Mouse (Mus musculus) liver, embryonic 11.5 days (tissue): ENCODE data around the gene Mepce. TPM values are rescaled to one million over a fixed set of nuclear protein-coding genes. Genes with fewer than 3 reads are reported as not detected.
"Not testable (repeated sequence)": the region's sequence is repeated elsewhere in the genome, so short reads cannot be mapped to it uniquely, and the experiment has no call there.

Experiments used
- ATAC-seq: fragments of 200-750 bp; cut with Nextera tagmentation; replicated peaks from 2 replicates; pipeline ENCODE4 v1.8.0; 2017; ENCODE audit warnings: moderate number of reproducible peaks, mild to moderate bottlenecking, moderate TSS enrichment, moderate library complexity; ENCODE audit not compliant: low FRiP score
- DNase-seq: peaks from one replicate; pipeline ENCODE4 v3.0.0-alpha.2; 2017; ENCODE audit warnings: low spot score
- H3K27ac ChIP-seq: fragments of 300-500 bp; sonication (generic); 2 replicates; pipeline ENCODE4 v1.5.1; 2014; ENCODE audit warnings: mild to moderate bottlenecking, low read depth, low read length, control low read depth
- H3K27me3 ChIP-seq: fragments of 300-500 bp; sonication (generic); replicated peaks from 2 replicates; pipeline ENCODE4 v1.6.1; 2014; ENCODE audit warnings: low read length, mixed read lengths; ENCODE audit not compliant: control insufficient read depth, insufficient read depth
- H3K36me3 ChIP-seq: fragments of 300-500 bp; sonication (generic); 2 replicates; pipeline ENCODE4 v1.6.1; 2014; ENCODE audit warnings: mild to moderate bottlenecking, low read length, moderate library complexity, mixed read lengths; ENCODE audit not compliant: control insufficient read depth, insufficient read depth
- H3K4me1 ChIP-seq: fragments of 300-500 bp; sonication (generic); replicated peaks from 2 replicates; pipeline ENCODE4 v1.6.1; 2014; ENCODE audit warnings: low read length, mixed read lengths; ENCODE audit not compliant: control insufficient read depth, insufficient read depth
- H3K4me2 ChIP-seq: fragments of 300-500 bp; sonication (generic); 2 replicates; pipeline ENCODE4 v1.6.1; 2014; ENCODE audit warnings: mild to moderate bottlenecking, control low read depth, moderate library complexity
- H3K4me3 ChIP-seq: fragments of 300-500 bp; sonication (generic); 2 replicates; pipeline ENCODE4 v1.5.1; 2014; ENCODE audit warnings: low read depth, low read length, control low read depth
- H3K9ac ChIP-seq: fragments of 300-500 bp; sonication (generic); 2 replicates; pipeline ENCODE4 v1.6.1; 2014; ENCODE audit warnings: low read depth, low read length, control low read depth
- H3K9me3 ChIP-seq: fragments of 300-500 bp; sonication (generic); 2 replicates; pipeline ENCODE4 v1.6.1; 2016; ENCODE audit warnings: low read length, inconsistent platforms, mixed read lengths; ENCODE audit not compliant: control insufficient read depth
- WGBS: fragments of 180-500 bp; shearing (Covaris S2); extraction: QIAGEN DNeasy Blood & Tissue Kit; methylation state at CpG from one replicate; pipeline ENCODE4 v1.1.7; 2014; 5-methylcytosine and 5-hydroxymethylcytosine counted together
- polyA plus RNA-seq: library from polyadenylated mRNA; unstranded; fragments of >200 nt; fragmentation: Nextera tagmentation; extraction: Ambion mirVana; gene quantifications from 2 replicates; pipeline ENCODE4 v1.2.1, GENCODE M21; 2014

Gene Mepce
- polyA plus RNA-seq: 9.3 and 11.1 TPM in 2 replicates

DNA sequence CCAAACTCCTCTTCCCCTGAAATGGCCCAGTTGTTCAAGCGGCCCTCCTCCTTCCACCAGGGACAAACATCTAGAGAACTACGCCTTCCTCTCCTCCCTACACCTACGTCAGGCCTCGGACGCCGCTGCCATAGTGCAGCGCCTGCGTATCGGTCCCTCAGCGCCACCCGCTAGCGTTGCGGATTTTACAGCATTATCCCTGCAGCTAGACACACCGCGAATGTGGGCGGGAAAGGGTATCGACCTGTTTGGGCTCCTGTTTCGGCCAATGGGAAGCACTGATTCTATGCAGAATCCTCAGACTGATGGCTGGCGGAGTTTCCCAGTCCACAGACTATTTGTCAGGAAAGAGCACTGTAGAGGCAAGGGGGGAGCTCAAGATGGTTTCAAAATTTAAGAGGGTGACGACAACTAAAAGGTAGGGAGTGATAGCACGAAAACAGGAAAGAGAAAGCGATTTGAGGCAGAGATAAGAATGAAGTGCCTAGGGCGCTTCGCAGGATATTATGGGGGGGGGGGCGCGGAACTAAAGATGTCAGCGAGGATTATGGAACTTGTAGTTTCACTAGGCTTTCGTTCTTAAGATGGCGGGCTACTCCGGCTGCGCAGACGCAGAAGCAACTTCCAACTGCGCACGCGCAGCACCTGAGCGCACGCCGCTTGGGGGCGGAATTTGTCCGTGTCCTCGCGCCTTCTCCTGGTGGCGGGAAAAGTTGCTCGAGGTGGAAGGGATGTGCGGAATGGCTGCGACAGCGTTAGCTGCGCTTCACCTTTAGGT, at the start of gene Mepce, which contains the start of gene Zcwpw1:
Mepce (minus strand) TSS at position 505 of the 778 bp plus-strand sequence.
Zcwpw1 (plus strand) TSS at position 648 of the 778 bp plus-strand sequence.
- Histone ChIP-seq H3K27me3 (no peaks in the 10 kb centered on the region), H3K36me3 (peaks cover 12% of the 10 kb centered on the region), H3K4me2 (peak within 1 kb of the TSS; percentile 98), H3K9me3 (no peaks in the 10 kb centered on the region), H3K4me3 (peak within 1 kb of the TSS; percentile 92), H3K9ac (peak within 1 kb of the TSS; percentile 97), H3K4me1 (peaks cover 20% of the 10 kb centered on the region), H3K27ac (peak within 1 kb of the TSS; percentile 99)
- DNase-seq (peak; percentile 90), ATAC-seq (peak; percentile 74)
- under 1% methylated on average over 48 of the region's 48 CpGs for WGBS

DNA sequence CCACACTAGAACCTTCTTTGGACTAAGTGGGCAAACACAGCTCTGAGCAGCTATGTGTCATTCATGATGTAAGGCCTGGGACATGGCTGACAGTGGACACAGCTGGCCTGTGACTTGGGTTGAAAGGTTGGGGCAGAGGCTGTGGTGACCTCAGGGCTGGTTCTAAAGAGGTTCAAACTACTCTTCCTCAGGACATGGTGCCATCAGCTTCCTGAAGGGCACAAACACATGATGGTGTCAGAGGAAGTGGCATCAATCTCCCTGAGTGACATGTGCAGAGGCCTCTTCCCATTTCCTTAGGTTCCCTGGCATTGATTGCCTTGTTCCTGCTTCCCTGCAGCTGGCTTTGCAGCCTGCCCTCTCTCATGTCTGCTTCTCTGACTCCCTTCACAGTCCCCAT, 49.7 kb upstream of the Mepce start:
- H3K36me3 ChIP-seq, H3K4me2 ChIP-seq, H3K9ac ChIP-seq: not testable (repeated sequence)

DNA sequence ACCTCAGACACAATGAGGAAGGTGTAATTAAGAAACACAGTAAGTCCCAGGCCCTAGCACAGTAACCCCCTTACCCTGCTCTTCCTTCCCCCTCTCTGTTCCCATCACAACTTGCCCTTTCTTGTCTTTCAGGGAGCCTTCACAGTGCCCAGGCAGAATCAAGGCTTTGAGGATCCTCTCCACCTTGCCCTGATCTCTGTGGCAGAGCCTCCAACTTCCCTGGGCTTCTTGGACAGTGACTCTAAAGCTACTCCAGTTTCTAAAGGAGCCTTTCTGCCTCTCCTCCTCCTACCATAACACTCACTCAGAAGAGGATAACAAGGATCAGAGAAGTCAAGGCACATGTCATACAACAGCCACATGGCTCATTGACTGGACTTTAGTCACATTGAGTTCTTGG, 49.2 kb upstream of the Mepce start:
- no peak for DNase-seq
- no peak overlapping the region for H3K4me3 ChIP-seq
- no peak overlapping the region for H3K4me2 ChIP-seq
- H3K36me3 ChIP-seq: no peaks in the 10 kb centered on the region
- no peaks in the 10 kb centered on the region for H3K9me3 ChIP-seq
- no peak for ATAC-seq
- no peaks in the 10 kb centered on the region for H3K27me3 ChIP-seq
- H3K9ac ChIP-seq: no peak overlapping the region
- H3K27ac ChIP-seq: no peak overlapping the region
- H3K4me1 ChIP-seq: no peaks in the 10 kb centered on the region

More for the DNA sequence above, 49.7 kb upstream of the Mepce start:
- DNase-seq, H3K27me3 ChIP-seq, H3K4me3 ChIP-seq, H3K27ac ChIP-seq, ATAC-seq, H3K9me3 ChIP-seq, H3K4me1 ChIP-seq: not testable (repeated sequence)

DNA sequence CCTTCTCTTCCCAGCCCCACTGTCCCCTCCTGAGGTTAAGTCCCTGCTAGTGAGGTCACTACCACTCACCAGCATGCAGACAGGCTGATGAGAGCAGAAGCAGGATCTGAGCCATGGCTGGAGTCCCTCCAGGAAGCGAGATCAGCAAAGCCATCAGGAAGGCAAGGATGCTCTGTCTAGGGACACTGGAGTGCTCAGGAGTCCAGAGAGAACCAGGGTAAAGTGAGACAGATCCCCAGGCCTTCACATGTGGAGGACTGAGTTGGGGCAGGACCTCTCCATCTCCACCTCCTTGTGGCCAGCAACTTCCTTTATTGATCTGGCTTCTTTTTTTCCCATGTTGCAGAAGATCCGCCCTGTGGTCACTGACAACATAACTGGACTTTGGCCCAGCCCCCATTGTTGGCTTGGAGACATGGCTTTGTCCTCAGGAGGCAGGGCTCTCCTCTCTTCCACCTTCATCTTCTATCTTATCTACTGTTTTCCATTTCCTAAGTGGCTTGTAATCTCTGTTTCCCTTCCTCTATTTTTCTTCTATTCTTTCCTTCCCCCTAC, 48.6 kb upstream of the Mepce start, which contains the start of gene Pilra:
Pilra (minus strand) TSS at position 316 of the 555 bp plus-strand sequence.
- H3K4me1 ChIP-seq, DNase-seq, ATAC-seq, H3K9ac ChIP-seq, H3K27me3 ChIP-seq, H3K4me3 ChIP-seq, H3K36me3 ChIP-seq, H3K4me2 ChIP-seq, H3K9me3 ChIP-seq, H3K27ac ChIP-seq: not testable (repeated sequence)
- WGBS: 33% methylated on average over 2 of the region's 2 CpGs

DNA sequence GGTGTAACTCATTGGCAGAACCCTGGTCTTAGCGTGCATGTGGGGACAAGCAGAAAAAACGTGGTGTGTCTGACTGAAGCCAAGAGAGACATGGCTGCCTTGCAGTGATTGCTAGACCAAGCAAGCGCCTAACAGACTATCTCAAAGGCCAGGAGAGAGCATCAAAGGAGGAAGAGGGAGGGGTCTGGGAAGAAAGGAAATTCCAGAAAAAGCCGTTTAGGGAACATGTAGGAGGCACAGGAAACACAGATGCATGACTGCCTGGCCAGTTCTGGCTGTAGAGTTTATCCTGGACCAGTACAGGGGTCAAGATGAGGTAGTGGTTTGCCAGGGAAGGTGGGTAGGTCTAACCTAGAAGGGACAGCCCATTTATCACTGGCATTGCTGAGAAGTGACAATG, 46.0 kb upstream of the Mepce start:
- H3K9me3 ChIP-seq: no peaks in the 10 kb centered on the region
- H3K4me2 ChIP-seq: no peak overlapping the region
- 51% methylated on average over 4 of the region's 4 CpGs for WGBS
- ATAC-seq (no peak), DNase-seq (no peak)
- H3K9ac ChIP-seq: no peak overlapping the region
- H3K36me3 ChIP-seq: no peaks in the 10 kb centered on the region
- H3K4me3 ChIP-seq: no peak overlapping the region
- no peaks in the 10 kb centered on the region for H3K4me1 ChIP-seq
- no peaks in the 10 kb centered on the region for H3K27me3 ChIP-seq
- H3K27ac ChIP-seq: no peak overlapping the region

DNA sequence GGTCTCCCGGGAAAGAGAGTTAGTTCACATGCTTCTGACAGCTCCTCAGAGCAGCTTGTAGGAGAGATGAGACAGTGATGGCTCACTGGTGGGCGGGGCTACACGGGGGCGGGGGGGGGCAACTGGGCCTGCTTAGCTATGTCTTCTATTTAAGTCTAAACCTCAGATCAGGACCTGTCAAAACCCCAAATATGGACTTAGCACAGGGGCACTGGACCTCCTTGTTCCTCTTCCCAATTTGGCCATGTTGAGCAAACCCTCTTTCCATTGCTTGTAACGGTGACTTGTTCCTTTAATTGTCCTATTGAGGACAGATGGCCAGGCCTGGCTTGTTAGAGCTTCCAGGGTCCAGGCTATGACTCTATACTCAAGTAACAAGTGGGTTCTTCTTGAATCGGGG, 44.1 kb upstream of the Mepce start:
- no peak for ATAC-seq
- no peaks in the 10 kb centered on the region for H3K4me1 ChIP-seq
- WGBS: 56% methylated on average over 6 of the region's 6 CpGs
- H3K4me3 ChIP-seq: no peak overlapping the region
- H3K27ac ChIP-seq: no peak overlapping the region
- no peak overlapping the region for H3K9ac ChIP-seq
- no peaks in the 10 kb centered on the region for H3K36me3 ChIP-seq
- no peak for DNase-seq
- H3K4me2 ChIP-seq: no peak overlapping the region
- H3K9me3 ChIP-seq: no peaks in the 10 kb centered on the region
- H3K27me3 ChIP-seq: no peaks in the 10 kb centered on the region

DNA sequence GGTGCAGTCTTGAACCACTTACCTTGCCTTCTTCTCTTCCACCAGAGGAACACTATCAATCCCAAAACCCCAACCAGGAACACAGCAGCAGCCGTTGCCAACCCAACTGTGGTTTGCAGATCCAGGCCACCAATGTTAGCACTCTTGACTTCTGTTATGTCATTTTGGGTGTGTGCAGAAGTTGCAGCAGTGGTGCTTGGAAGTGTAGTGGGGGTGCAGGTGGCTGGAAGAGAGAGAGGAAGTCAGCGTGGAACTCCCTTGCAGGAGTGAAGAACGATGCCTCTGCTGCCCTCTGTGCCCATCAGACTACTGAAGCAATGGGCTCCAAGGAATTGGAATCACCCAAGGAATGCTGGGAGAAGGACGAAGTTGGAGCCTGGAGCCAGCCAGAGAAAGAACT, 43.7 kb upstream of the Mepce start:
- no peak overlapping the region for H3K27ac ChIP-seq
- WGBS: 61% methylated on average over 4 of the region's 4 CpGs
- H3K9ac ChIP-seq: no peak overlapping the region
- H3K9me3 ChIP-seq: no peaks in the 10 kb centered on the region
- ATAC-seq (no peak), DNase-seq (no peak)
- H3K4me2 ChIP-seq: no peak overlapping the region
- no peaks in the 10 kb centered on the region for H3K4me1 ChIP-seq
- no peaks in the 10 kb centered on the region for H3K36me3 ChIP-seq
- H3K4me3 ChIP-seq: no peak overlapping the region
- H3K27me3 ChIP-seq: no peaks in the 10 kb centered on the region

DNA sequence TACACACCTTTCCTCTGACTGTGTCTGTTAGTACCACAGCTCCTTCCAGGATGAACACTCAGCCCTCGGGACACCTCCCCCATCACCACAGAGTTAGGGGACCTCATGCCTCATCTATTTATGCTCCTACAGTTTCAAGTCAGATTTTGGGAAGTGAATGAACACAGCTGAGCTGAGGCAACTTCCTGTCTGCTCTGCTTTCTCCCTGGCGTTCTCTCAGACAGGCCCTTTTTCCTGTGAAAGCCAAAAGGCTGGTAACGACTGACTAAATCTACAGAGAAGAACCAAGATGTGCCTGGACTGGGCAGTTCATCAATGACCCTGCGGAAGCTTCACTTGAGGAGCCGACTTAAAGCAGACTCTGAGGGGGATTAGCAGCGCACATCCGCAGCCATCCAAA, 42.8 kb upstream of the Mepce start:
- no peaks in the 10 kb centered on the region for H3K27me3 ChIP-seq
- 63% methylated on average over 7 of the region's 7 CpGs for WGBS
- no peaks in the 10 kb centered on the region for H3K4me1 ChIP-seq
- no peak for DNase-seq
- no peak overlapping the region for H3K4me2 ChIP-seq
- ATAC-seq: no peak
- no peaks in the 10 kb centered on the region for H3K36me3 ChIP-seq
- no peak overlapping the region for H3K4me3 ChIP-seq
- H3K9me3 ChIP-seq: no peaks in the 10 kb centered on the region
- no peak overlapping the region for H3K9ac ChIP-seq
- peak overlapping the region; percentile 8; the same call in 1 of the 2 replicates for H3K27ac ChIP-seq

DNA sequence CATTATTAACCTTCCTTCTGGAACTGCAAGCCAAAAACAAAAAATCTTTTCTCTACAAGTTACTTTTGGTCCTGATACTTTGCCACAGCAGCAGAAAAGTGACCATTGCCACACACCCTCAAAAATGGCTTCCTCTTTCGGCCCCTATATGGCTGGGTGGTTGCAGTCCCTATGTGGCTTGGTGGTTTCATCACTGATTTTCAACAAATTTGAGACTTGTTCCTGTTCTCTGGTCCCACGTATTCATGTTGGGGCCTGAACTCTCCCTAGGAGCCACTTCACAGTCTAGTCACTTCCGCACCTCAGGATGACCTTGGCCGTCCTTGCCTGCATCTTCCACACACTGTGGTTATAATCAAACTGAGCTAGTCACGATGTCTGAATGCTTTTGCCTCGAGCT, 41.2 kb upstream of the Mepce start:
- Histone ChIP-seq H3K9me3 (no peaks in the 10 kb centered on the region), H3K9ac (no peak overlapping the region), H3K36me3 (no peaks in the 10 kb centered on the region), H3K4me1 (no peaks in the 10 kb centered on the region), H3K4me3 (no peak overlapping the region), H3K4me2 (no peak overlapping the region), H3K27ac (no peak overlapping the region), H3K27me3 (no peaks in the 10 kb centered on the region)
- DNase-seq (no peak), ATAC-seq (no peak)
- 74% methylated on average over 6 of the region's 6 CpGs for WGBS
